Mouse (Mus musculus) cortical plate, adult 2 months (tissue): ENCODE data around the gene Rarres1.

Experiments
- CTCF ChIP-seq: fragments of 200-500 bp; IDR thresholded peaks from 2 replicates; pipeline ENCODE4 v1.5.1; 2011; ENCODE audit warnings: mild to moderate bottlenecking, control low read depth, low read length; ENCODE audit not compliant: insufficient read depth; ENCODE audit errors: extremely low read depth
- POLR2A ChIP-seq: fragments of 200-500 bp; IDR thresholded peaks from 2 replicates; pipeline ENCODE4 v1.6.1; 2011; ENCODE audit warnings: mild to moderate bottlenecking, low read length, control low read depth; ENCODE audit not compliant: insufficient read depth; ENCODE audit errors: extremely low read depth

GRCm38 (mm10) chr3:67505286-67505685 is 10.0 kb downstream of the Rarres1 start:
- TF ChIP-seq CTCF (no peak), POLR2A (no peak)
